8 mouse cellular contexts compared by ENCODE assay signal in the genomic region with DNA sequence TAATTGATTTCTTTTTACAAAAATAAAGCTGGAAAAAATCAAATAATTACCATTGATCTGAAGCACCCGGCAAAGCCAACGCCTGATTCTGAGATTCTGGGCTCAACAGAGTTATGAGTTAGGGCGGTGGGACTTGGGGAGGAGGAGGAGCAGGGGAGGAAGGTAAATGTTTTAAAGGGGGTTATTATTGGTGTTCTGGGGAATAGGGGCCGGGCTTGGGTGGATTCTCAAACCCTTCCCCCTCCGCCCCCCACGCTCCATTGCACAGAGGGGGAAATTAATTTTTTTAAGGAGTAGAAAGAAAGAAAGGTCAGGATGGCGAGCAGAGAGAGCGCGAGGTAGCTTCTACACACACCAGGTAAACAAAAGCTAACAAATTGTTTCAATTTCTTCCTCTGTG. TPM values are rescaled to one million over a fixed set of nuclear protein-coding genes. Genes with fewer than 3 reads are reported as not detected.
DNase-seq lines count a peak whose midpoint lies in the region; ATAC-seq and TF ChIP-seq lines count a peak whose summit lies in the region.

No protein-coding gene starts in this region.

- no peaks in the 10 kb centered on the region for H3K9me3 ChIP-seq in lung, embryonic 15.5 days
- H3K9me3 ChIP-seq in intestine, embryonic 14.5 days (ENCODE audit: control insufficient read depth, low read length): no peaks in the 10 kb centered on the region

- H3K4me2 ChIP-seq in lung, embryonic 15.5 days: peak overlapping the region; percentile 56
- H3K4me2 ChIP-seq in intestine, embryonic 14.5 days (ENCODE audit: low read length): peak overlapping the region; percentile 46

- ATAC-seq in lung, embryonic 15.5 days (ENCODE audit: borderline replicate concordance, extremely low read depth, low FRiP score, low TSS enrichment): no peak
- no peak for ATAC-seq in intestine, embryonic 14.5 days (replicated peaks; ENCODE audit: low FRiP score, low TSS enrichment, low read depth)

- peaks cover 18% of the 10 kb centered on the region for H3K27me3 ChIP-seq in lung, embryonic 15.5 days
- H3K27me3 ChIP-seq in intestine, embryonic 14.5 days (replicated peaks; ENCODE audit: control insufficient read depth, insufficient read depth, low read length): peaks cover 85% of the 10 kb centered on the region

- peak overlapping the region; percentile 27 for H3K4me3 ChIP-seq in lung, embryonic 15.5 days
- peak overlapping the region; percentile 18 for H3K4me3 ChIP-seq in intestine, embryonic 14.5 days (ENCODE audit: low read depth, low read length)
- H3K4me3 ChIP-seq in olfactory bulb, adult 2 months (ENCODE audit: insufficient read depth, low read depth, low read length): peak overlapping the region; percentile 18; the same call in 1 of the 2 replicates

- H3K27ac ChIP-seq in lung, embryonic 15.5 days: peak overlapping the region; percentile 93
- H3K27ac ChIP-seq in intestine, embryonic 14.5 days (ENCODE audit: low read depth): no peak overlapping the region
- 0 out of 2 replicates have a peak overlapping the region, but pooled peaks have one; percentile 13 for H3K27ac ChIP-seq in olfactory bulb, adult 2 months (ENCODE audit: insufficient read depth, low read depth, low read length)

- TF ChIP-seq POLR2A in olfactory bulb, adult 2 months (IDR thresholded peaks at IDR 0.05; ENCODE audit: insufficient read depth, low read depth, low read length): no peak

- TF ChIP-seq CTCF in olfactory bulb, adult 2 months (IDR thresholded peaks at IDR 0.05; ENCODE audit: insufficient read depth, low read depth, low read length): no peak

- WGBS in lung, embryonic 15.5 days: 7% methylated on average over 9 of the region's 9 CpGs
- 3% methylated on average over 9 of the region's 9 CpGs for WGBS in intestine, embryonic 14.5 days
- 10% methylated on average over 9 of the region's 9 CpGs for WGBS in olfactory bulb, adult 2 months

- H3K36me3 ChIP-seq in lung, embryonic 15.5 days: peaks cover 11% of the 10 kb centered on the region; the same call in 1 of the 2 replicates
- no peaks in the 10 kb centered on the region for H3K36me3 ChIP-seq in intestine, embryonic 14.5 days (ENCODE audit: control insufficient read depth, insufficient read depth, low read length)

- peak; percentile 69 to 72 for DNase-seq in cerebellum, adult 18-20 months
- DNase-seq in cerebellum, adult 11 months: no peak
- DNase-seq in lung, adult 18-20 months: no peak
- DNase-seq in intestine, embryonic 14.5 days (ENCODE audit: low spot score): no peak
- DNase-seq in adrenal gland, adult 2 months: no peak
- DNase-seq in layer of hippocampus, adult 18-20 months (ENCODE audit: low spot score in 2 of 2): no peak

- peak overlapping the region; percentile 4; the same call in 1 of the 2 replicates for H3K9ac ChIP-seq in lung, embryonic 15.5 days
- H3K9ac ChIP-seq in intestine, embryonic 14.5 days (ENCODE audit: low read length): no peak overlapping the region

- H3K4me1 ChIP-seq in lung, embryonic 15.5 days: peaks cover 76% of the 10 kb centered on the region
- peaks cover 19% of the 10 kb centered on the region for H3K4me1 ChIP-seq in intestine, embryonic 14.5 days (replicated peaks; ENCODE audit: control insufficient read depth, insufficient read depth, low read length)
- H3K4me1 ChIP-seq in olfactory bulb, adult 2 months (ENCODE audit: control insufficient read depth, insufficient read depth, low read length): peaks cover 41% of the 10 kb centered on the region

RNA-seq across cellular contexts. Expression of a gene that starts 26.8 kb away (rescaled TPM):
- 39.2 and 42.7 TPM in 2 replicates for polyA plus RNA-seq in lung, embryonic 15.5 days (2015; fragmentation: Nextera tagmentation; extraction: Ambion mirVana)
- polyA plus RNA-seq in intestine, embryonic 14.5 days (2014; fragmentation: Nextera tagmentation; extraction: Ambion mirVana): 12.8 and 14.4 TPM in 2 replicates
- not detected in 2 replicates for polyA plus RNA-seq in olfactory bulb, adult 2 months (2012; ENCODE audit: insufficient read depth, insufficient read length, low replicate concordance, missing spikeins)
- 100 to 1,000 TPM in 1 of 2 experiments, 10 to 100 TPM in 1; 91.3 to 113 TPM for total RNA-seq in adrenal gland, adult 2 months (2021)
- polyA plus RNA-seq in adrenal gland, adult 2 months (2012; rRNA removed): 47.0 and 59.9 TPM in 2 replicates
- total RNA-seq in layer of hippocampus, adult 18-20 months (2021): 100 to 1,000 TPM; 379 to 429 TPM

RNA-seq across cellular contexts. Expression of a gene that starts 49.3 kb away (rescaled TPM):
- polyA plus RNA-seq in lung, embryonic 15.5 days (2015; fragmentation: Nextera tagmentation; extraction: Ambion mirVana): 6.0 and 6.3 TPM in 2 replicates
- polyA plus RNA-seq in intestine, embryonic 14.5 days (2014; fragmentation: Nextera tagmentation; extraction: Ambion mirVana): 5.2 and 5.4 TPM in 2 replicates
- not detected in 2 replicates for polyA plus RNA-seq in olfactory bulb, adult 2 months (2012; ENCODE audit: insufficient read depth, insufficient read length, low replicate concordance, missing spikeins)
- total RNA-seq in adrenal gland, adult 2 months (2021): 10 to 100 TPM; 11.5 to 12.2 TPM
- polyA plus RNA-seq in adrenal gland, adult 2 months (2012; rRNA removed): 5.1 and 7.0 TPM in 2 replicates
- 10 to 100 TPM; 10.7 to 10.9 TPM for total RNA-seq in layer of hippocampus, adult 18-20 months (2021)

RNA-seq across cellular contexts. Expression of a gene that starts 50.5 kb away (rescaled TPM):
- 3.4 and 4.4 TPM in 2 replicates for polyA plus RNA-seq in lung, embryonic 15.5 days (2015; fragmentation: Nextera tagmentation; extraction: Ambion mirVana)
- polyA plus RNA-seq in intestine, embryonic 14.5 days (2014; fragmentation: Nextera tagmentation; extraction: Ambion mirVana): 3.3 and 4.1 TPM in 2 replicates
- not detected in 2 replicates for polyA plus RNA-seq in olfactory bulb, adult 2 months (2012; ENCODE audit: insufficient read depth, insufficient read length, low replicate concordance, missing spikeins)
- under 1 TPM in 1 of 2 experiments, not detected in 1; 0.59 TPM for total RNA-seq in adrenal gland, adult 2 months (2021)
- polyA plus RNA-seq in adrenal gland, adult 2 months (2012; rRNA removed): 0.26 and 0.76 TPM in 2 replicates
- total RNA-seq in layer of hippocampus, adult 18-20 months (2021): not detected

RNA-seq across cellular contexts. Expression of a gene that starts 58.0 kb away (rescaled TPM):
- 43.4 and 47.0 TPM in 2 replicates for polyA plus RNA-seq in lung, embryonic 15.5 days (2015; fragmentation: Nextera tagmentation; extraction: Ambion mirVana)
- polyA plus RNA-seq in intestine, embryonic 14.5 days (2014; fragmentation: Nextera tagmentation; extraction: Ambion mirVana): 57.8 and 60.8 TPM in 2 replicates
- not detected in 2 replicates for polyA plus RNA-seq in olfactory bulb, adult 2 months (2012; ENCODE audit: insufficient read depth, insufficient read length, low replicate concordance, missing spikeins)
- total RNA-seq in adrenal gland, adult 2 months (2021): 10 to 100 TPM; 72.6 to 74.9 TPM
- 141 and 196 TPM in 2 replicates for polyA plus RNA-seq in adrenal gland, adult 2 months (2012; rRNA removed)
- 10 to 100 TPM; 27.3 to 27.4 TPM for total RNA-seq in layer of hippocampus, adult 18-20 months (2021)

Comparison
In these comparisons a context has a peak if more than half of its experiments do, and no peak if none do; other contexts are left out.
1. DNase-seq: peak in cerebellum, adult 18-20 months (2 of 2); none in cerebellum, adult 11 months (single experiment), lung, adult 18-20 months (0 of 2), intestine, embryonic 14.5 days (single experiment), adrenal gland, adult 2 months (single experiment) and layer of hippocampus, adult 18-20 months (0 of 2).
2. Peak in every context shown above with its lines, with median percentiles within 50 percentile points of each other: H3K4me3 ChIP-seq.